In genomic region chr14:118464401-118464800, GRCm38 (mm10) we compare ENCODE assay signal across 32 mouse cellular contexts.
"Had no signal": no experiment of that assay in that cellular context is flagged by ENCODE, and none has a peak within 500 bp of the region (broad histone marks: within the 10 kb centered on the region; RNA-seq: fewer than 3 reads in every experiment).

No protein-coding gene starts in this region.

- H3K36me3 ChIP-seq: limb, embryonic 10.5 days; limb, embryonic 12.5 days; limb, embryonic 13.5 days; limb, embryonic 15.5 days; liver, embryonic 12.5 days; liver, embryonic 13.5 days; liver, embryonic 15.5 days; lung, embryonic 15.5 days; midbrain, embryonic 10.5 days; midbrain, embryonic 12.5 days; midbrain, embryonic 13.5 days; midbrain, embryonic 15.5 days; neural tube, embryonic 12.5 days had no signal

- H3K4me3 ChIP-seq: limb, embryonic 10.5 days; limb, embryonic 12.5 days; limb, embryonic 13.5 days; limb, embryonic 15.5 days; liver, embryonic 12.5 days; liver, embryonic 13.5 days; liver, embryonic 15.5 days; lung, embryonic 15.5 days; megakaryocyte, embryonic 14.5 days; midbrain, embryonic 10.5 days; midbrain, embryonic 12.5 days; midbrain, embryonic 13.5 days; midbrain, embryonic 15.5 days; myocyte; neural tube, embryonic 12.5 days had no signal

- H3K27me3 ChIP-seq: limb, embryonic 13.5 days; limb, embryonic 15.5 days; liver, embryonic 12.5 days; liver, embryonic 13.5 days; liver, embryonic 15.5 days; lung, embryonic 15.5 days; midbrain, embryonic 12.5 days; midbrain, embryonic 13.5 days; midbrain, embryonic 15.5 days; neural tube, embryonic 12.5 days had no signal

- H3K4me2 ChIP-seq: limb, embryonic 12.5 days; limb, embryonic 13.5 days; limb, embryonic 15.5 days; liver, embryonic 11.5 days; liver, embryonic 12.5 days; liver, embryonic 13.5 days; liver, embryonic 15.5 days; lung, embryonic 14.5 days; lung, embryonic 15.5 days; midbrain, embryonic 11.5 days; midbrain, embryonic 12.5 days; midbrain, embryonic 13.5 days; midbrain, embryonic 15.5 days; neural tube, embryonic 12.5 days had no signal

- H3K9ac ChIP-seq: limb, embryonic 12.5 days; limb, embryonic 13.5 days; limb, embryonic 15.5 days; liver, embryonic 12.5 days; liver, embryonic 13.5 days; liver, embryonic 14.5 days; liver, embryonic 15.5 days; liver, postnatal 0 days; lung, embryonic 14.5 days; lung, embryonic 15.5 days; midbrain, embryonic 12.5 days; midbrain, embryonic 13.5 days; midbrain, embryonic 15.5 days; neural tube, embryonic 12.5 days had no signal

- H3K9me3 ChIP-seq: limb, embryonic 10.5 days; limb, embryonic 12.5 days; limb, embryonic 13.5 days; limb, embryonic 15.5 days; liver, embryonic 12.5 days; liver, embryonic 13.5 days; liver, embryonic 15.5 days; lung, embryonic 15.5 days; megakaryocyte, embryonic 14.5 days; midbrain, embryonic 10.5 days; midbrain, embryonic 12.5 days; midbrain, embryonic 13.5 days; midbrain, embryonic 15.5 days; neural tube, embryonic 12.5 days had no signal

- H3K4me1 ChIP-seq: limb, embryonic 10.5 days; limb, embryonic 12.5 days; limb, embryonic 13.5 days; limb, embryonic 15.5 days; liver, embryonic 12.5 days; liver, embryonic 13.5 days; liver, embryonic 15.5 days; lung, embryonic 15.5 days; megakaryocyte, embryonic 14.5 days; midbrain, embryonic 10.5 days; midbrain, embryonic 12.5 days; midbrain, embryonic 13.5 days; midbrain, embryonic 15.5 days; neural tube, embryonic 12.5 days had no signal

- DNase-seq: left cerebral cortex, postnatal 4 days; liver; liver, embryonic 13.5 days; liver, postnatal 0 days; lung, adult 18-20 months; lung, adult 2 months; lung, embryonic 14.5 days; lung, postnatal 10 days; lung, postnatal 14 days; lung, postnatal 36 days; lung, postnatal 4 days; midbrain, embryonic 14.5 days had no signal

- ATAC-seq: liver, embryonic 12.5 days; liver, postnatal 0 days; lung, postnatal 0 days; midbrain, embryonic 13.5 days; midbrain, embryonic 15.5 days; midbrain, embryonic 16.5 days had no signal

- H3K27ac ChIP-seq: limb, embryonic 10.5 days; limb, embryonic 12.5 days; limb, embryonic 13.5 days; limb, embryonic 15.5 days; liver, embryonic 12.5 days; liver, embryonic 13.5 days; liver, embryonic 14.5 days; liver, embryonic 15.5 days; lung, embryonic 15.5 days; macrophage; midbrain, embryonic 10.5 days; midbrain, embryonic 12.5 days; midbrain, embryonic 13.5 days; midbrain, embryonic 15.5 days; neural tube, embryonic 12.5 days had no signal
